Mouse (Mus musculus) T-helper 1 cell (primary cell): Measurements from ENCODE around the gene Ncoa4.
"Not testable (repeated sequence)": the region's sequence is repeated elsewhere in the genome, so short reads cannot be mapped to it uniquely, and the experiment has no call there.

Experiments
- in situ Hi-C: fragments of 300-600 bp; cut with MboI, MseI; formaldehyde crosslinking; loops from one replicate; pipeline ENCODE4 v1.15.1; 2025; ENCODE audit warnings: high pct_unique_total_duplicates

Gene Ncoa4

GRCm38 (mm10) chr14:32192437-32192836 lies 32.8 kb downstream of the Ncoa4 start:
- in situ Hi-C loops = no loop called here

DNA sequence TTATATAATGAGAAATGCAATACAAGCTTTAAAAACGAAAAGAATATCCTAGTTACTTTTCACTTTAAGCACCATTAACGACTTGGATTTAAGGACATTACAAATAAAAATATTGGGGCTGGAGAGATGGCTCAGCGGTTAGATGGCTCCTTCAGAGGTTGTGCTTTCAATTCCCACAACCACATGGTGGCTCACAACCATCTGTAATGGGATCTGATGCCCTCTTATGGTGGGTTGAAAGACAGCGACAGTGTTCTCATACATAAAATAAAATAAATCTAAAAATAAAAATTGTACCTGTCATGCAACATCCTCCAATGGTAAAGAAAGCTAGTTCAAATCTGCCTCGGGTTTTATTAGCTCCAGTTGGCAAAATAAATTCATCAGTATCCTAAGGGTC lies 33.9 kb downstream of the Ncoa4 start:
- in situ Hi-C loops = not testable (repeated sequence)

DNA sequence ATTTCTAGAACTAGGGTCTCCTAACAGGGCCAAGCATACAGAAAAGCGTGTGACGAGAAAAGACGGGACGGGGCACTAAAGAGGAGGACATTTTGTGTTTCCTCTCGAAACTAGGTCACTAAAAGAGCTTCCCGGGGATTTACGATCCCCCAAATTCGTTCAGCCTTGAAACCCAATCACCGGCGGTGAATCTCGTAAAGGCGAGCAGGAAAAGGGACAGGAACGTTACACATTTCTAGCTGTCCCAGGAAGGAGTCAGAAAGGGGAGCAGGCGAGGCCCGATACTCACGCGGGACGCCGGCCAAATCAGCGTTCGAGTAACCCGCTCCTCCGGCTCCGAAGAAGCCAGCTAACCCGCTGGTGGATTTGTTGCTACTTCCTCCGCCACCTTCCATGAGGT lies 41.7 kb downstream of the Ncoa4 start:
- in situ Hi-C loops = no loop called here

GRCm38 (mm10) chr14:32201791-32202451 lies 42.3 kb downstream of the Ncoa4 start, which contains the start of the genes Timm23 and Parg:
TSS of gene Timm23 (minus strand) at chr14:32201898.
TSS of gene Parg (plus strand) at chr14:32201949.
- in situ Hi-C loops = no loop called here

GRCm38 (mm10) chr14:32226601-32227000 lies 66.9 kb downstream of the Ncoa4 start:
- in situ Hi-C loops = loop anchor here (5.0 kb wide), 1 partner anchor 251 kb away; no protein-coding TSS in a partner anchor

- in situ Hi-C loops = loop anchor here (5.0 kb wide), 1 partner anchor 248 kb away; no protein-coding TSS in a partner anchor
Measured at GRCm38 (mm10) chr14:32228996-32229395, 69.3 kb downstream of the Ncoa4 start.
